ENCODE assay signal across 8 mouse cellular contexts in the genomic region with DNA sequence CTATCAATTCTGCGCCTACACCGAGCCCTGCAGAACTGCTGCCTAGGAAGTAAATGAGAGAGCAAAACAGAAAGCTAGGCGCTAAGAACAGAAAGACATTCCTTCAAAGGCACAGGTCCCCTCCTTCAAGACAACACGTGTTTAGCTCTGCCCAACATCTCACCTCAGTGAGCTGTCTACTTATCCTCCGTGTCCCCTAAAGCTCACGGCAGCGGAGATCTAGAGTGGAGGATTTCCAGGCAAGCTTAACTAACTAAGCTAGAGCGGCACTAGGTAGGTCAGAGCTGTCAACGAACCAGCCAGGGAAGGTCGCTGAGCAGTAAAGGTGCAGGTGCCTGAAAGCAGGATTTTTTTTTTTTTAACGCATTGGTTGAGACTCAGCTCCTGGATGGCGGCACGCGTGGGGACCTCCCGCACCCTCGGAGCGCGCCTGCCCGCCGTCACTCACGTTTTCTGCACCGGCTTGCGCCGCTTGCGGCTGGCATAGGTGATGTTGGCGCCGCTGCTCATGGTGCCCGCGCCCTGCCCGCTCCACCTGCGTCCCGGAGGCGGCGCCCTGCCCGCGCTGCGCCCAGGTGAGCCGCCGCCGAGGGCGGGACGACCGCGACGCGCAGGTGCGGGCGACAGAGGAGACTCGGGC. TPM values are rescaled to one million over a fixed set of nuclear protein-coding genes. Genes with fewer than 3 reads are reported as not detected.
DNase-seq lines count a peak whose midpoint lies in the region; ATAC-seq and TF ChIP-seq lines count a peak whose summit lies in the region.

No protein-coding gene starts in this region.

- intact Hi-C loops in heart, postnatal 14 days (cut with DNase I) = loop anchor here (1.0 kb wide), 1 partner anchor 297 kb away; no protein-coding TSS in a partner anchor

- H3K27ac ChIP-seq in testis, adult 2 months (ENCODE audit: control insufficient read depth, insufficient read depth, low read depth, low read length) = no peak overlapping the region
- H3K27ac ChIP-seq in embryonic facial prominence, embryonic 11.5 days (replicated peaks; ENCODE audit: low read depth, low read length) = no peak overlapping the region
- no peak overlapping the region for H3K27ac ChIP-seq in neural tube, embryonic 12.5 days

- peak overlapping the region; percentile 57 for H3K9ac ChIP-seq in embryonic facial prominence, embryonic 11.5 days (replicated peaks; ENCODE audit: low read length)
- peak overlapping the region; percentile 74 for H3K9ac ChIP-seq in neural tube, embryonic 12.5 days

- H3K4me3 ChIP-seq in testis, adult 2 months (ENCODE audit: control insufficient read depth, low read depth, low read length) = peak overlapping the region; percentile 90
- H3K4me3 ChIP-seq in embryonic facial prominence, embryonic 11.5 days (ENCODE audit: low read depth, low read length) = peak overlapping the region; percentile 70
- H3K4me3 ChIP-seq in neural tube, embryonic 12.5 days = peak overlapping the region; percentile 78

- no peaks in the 10 kb centered on the region for H3K9me3 ChIP-seq in embryonic facial prominence, embryonic 11.5 days (replicated peaks; ENCODE audit: control insufficient read depth, low read length)
- H3K9me3 ChIP-seq in neural tube, embryonic 12.5 days = no peaks in the 10 kb centered on the region

- no peak for TF ChIP-seq CTCF in testis, adult 2 months (IDR thresholded peaks at IDR 0.05; ENCODE audit: control insufficient read depth, insufficient read depth, insufficient replicate concordance, low read depth, low read length)

- H3K4me1 ChIP-seq in testis, adult 2 months (ENCODE audit: control insufficient read depth, insufficient read depth, low read length) = peaks cover 4% of the 10 kb centered on the region; the same call in 1 of the 2 replicates
- no peaks in the 10 kb centered on the region for H3K4me1 ChIP-seq in embryonic facial prominence, embryonic 11.5 days (ENCODE audit: control insufficient read depth, insufficient read depth, low read length)
- 0 out of 2 replicates have a peak, but pooled peaks cover 4% of the 10 kb centered on the region for H3K4me1 ChIP-seq in neural tube, embryonic 12.5 days

- no peak for ATAC-seq in embryonic facial prominence, embryonic 11.5 days (replicated peaks; ENCODE audit: insufficient number of reproducible peaks, low FRiP score, low TSS enrichment, low read depth)
- peak; percentile 78 for ATAC-seq in neural tube, embryonic 12.5 days (ENCODE audit: low FRiP score, low read depth)

- H3K36me3 ChIP-seq in testis, adult 2 months (ENCODE audit: control insufficient read depth, insufficient read depth, low read length) = no peaks in the 10 kb centered on the region
- H3K36me3 ChIP-seq in embryonic facial prominence, embryonic 11.5 days (replicated peaks; ENCODE audit: control insufficient read depth, insufficient read depth, low read depth, low read length) = no peaks in the 10 kb centered on the region
- H3K36me3 ChIP-seq in neural tube, embryonic 12.5 days = no peaks in the 10 kb centered on the region

- under 1% methylated on average over 49 of the region's 49 CpGs for WGBS in embryonic facial prominence, embryonic 11.5 days
- WGBS in large intestine, adult 2 months = under 1% methylated on average over 49 of the region's 49 CpGs
- WGBS in neural tube, embryonic 12.5 days = under 1% methylated on average over 45 of the region's 49 CpGs

- H3K27me3 ChIP-seq in testis, adult 2 months (ENCODE audit: control insufficient read depth, insufficient read depth, low read length) = no peaks in the 10 kb centered on the region
- H3K27me3 ChIP-seq in embryonic facial prominence, embryonic 11.5 days (ENCODE audit: control insufficient read depth, insufficient read depth, low read length) = no peaks in the 10 kb centered on the region
- H3K27me3 ChIP-seq in neural tube, embryonic 12.5 days (replicated peaks) = peaks cover 7% of the 10 kb centered on the region

- H3K4me2 ChIP-seq in embryonic facial prominence, embryonic 11.5 days (ENCODE audit: low read depth, low read length) = peak overlapping the region; percentile 100
- H3K4me2 ChIP-seq in neural tube, embryonic 12.5 days (replicated peaks) = peak overlapping the region; percentile 100

- TF ChIP-seq POLR2A in testis, adult 2 months (IDR thresholded peaks at IDR 0.05; ENCODE audit: control insufficient read depth, low read depth, low read length) = no peak

- no peak for DNase-seq in testis, postnatal 10 days (ENCODE audit: low spot score)
- DNase-seq in embryonic facial prominence, embryonic 11.5 days (ENCODE audit: low spot score) = peak; percentile 19
- DNase-seq in heart, postnatal 14 days = peak; percentile 7 to 22
- peak; percentile 38 for DNase-seq in large intestine, adult 2 months (ENCODE audit: low read depth, low spot score)
- DNase-seq in lung, adult 18-20 months = peak; percentile 61 to 71
- DNase-seq in thymus, postnatal 4 days = peak; percentile 73

RNA-seq across cellular contexts. Expression of a gene that starts 0.6 kb away (rescaled TPM):
- polyA plus RNA-seq in testis, adult 2 months (2012; rRNA removed) = 0.36 and 0.54 TPM in 2 replicates
- 4.3 and 4.6 TPM in 2 replicates for polyA plus RNA-seq in embryonic facial prominence, embryonic 11.5 days (2014; fragmentation: Nextera tagmentation; extraction: Ambion mirVana)
- 1 to 10 TPM; 4.6 to 6.1 TPM for total RNA-seq in heart, postnatal 14 days (2021)
- polyA plus RNA-seq in large intestine, adult 2 months (2012; rRNA removed) = 2.2 and 5.4 TPM in 2 replicates
- polyA plus RNA-seq in neural tube, embryonic 12.5 days (2016; fragmentation: Nextera tagmentation; extraction: Ambion mirVana) = 5.4 and 7.8 TPM in 2 replicates
